Mouse (Mus musculus): ENCODE data around the gene Pik3c2a.

GRCm38 (mm10) chr7:116485062-116485601, 41.9 kb upstream of the Pik3c2a start:
- TF ChIP-seq POLR2A (IDR thresholded peaks at IDR 0.05; ENCODE audit: control insufficient read depth in 1 of 2, insufficient read depth in 1 of 2, low read depth in 1 of 2, low read length in 2 of 2, poor library complexity in 1 of 2), result no peak
- no peak for TF ChIP-seq ETS1 (IDR thresholded peaks at IDR 0.05; ENCODE audit: low read depth, low read length)
- TF ChIP-seq GATA1 (IDR thresholded peaks at IDR 0.05; ENCODE audit: low read depth, low read length), result peak; percentile 49; the same call in 1 of the 2 replicates
- peak; percentile 61 to 62 for TF ChIP-seq EP300 (IDR thresholded peaks at IDR 0.05; ENCODE audit: low read depth in 1 of 2, low read length in 2 of 2)
- no peak for TF ChIP-seq MAZ (IDR thresholded peaks at IDR 0.05; ENCODE audit: low read depth, low read length)
- TF ChIP-seq TAL1 (IDR thresholded peaks at IDR 0.05; ENCODE audit: low read length), result peak; percentile 68
- no peak for TF ChIP-seq USF1 (IDR thresholded peaks at IDR 0.05; ENCODE audit: low read depth, low read length)
- no peak for TF ChIP-seq CTCF (IDR thresholded peaks at IDR 0.05 in 2 of 3, conservative IDR thresholded peaks at IDR 0.05 in 1 of 3; ENCODE audit: control insufficient read depth in 1 of 3, insufficient read depth in 1 of 3, low read depth in 2 of 3, low read length in 3 of 3, poor library complexity in 1 of 3, severe bottlenecking in 1 of 3)
